Mouse (Mus musculus): ENCODE measurements at regions not wholly inside any gene's neighbourhood (a gene's known extent, or its start where the extent isn't known, plus 50 kb on each side); places are given as distances from the start of the nearest gene placed in this dataset.
A peak's percentile ranks its signal among the peaks of the same experiment; 100 is the strongest.

DNA sequence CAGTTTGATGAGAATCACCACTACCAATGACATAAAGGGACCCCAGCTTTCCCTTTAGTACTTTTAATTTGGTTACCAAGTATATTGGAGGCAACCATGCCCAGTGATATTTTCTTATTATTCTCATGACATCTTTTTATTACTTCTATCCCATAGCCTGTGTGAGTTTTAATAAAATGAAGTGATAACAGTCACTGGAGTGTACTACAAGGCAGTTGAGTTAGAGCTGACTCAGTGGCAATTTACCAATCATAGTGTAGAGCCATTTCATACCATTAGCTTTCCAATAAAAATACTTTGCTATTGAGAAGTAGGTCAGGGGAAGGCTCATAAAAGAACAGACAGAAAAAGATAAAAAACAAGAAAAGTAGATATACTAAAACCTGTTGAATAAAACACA is 353.2 kb upstream of the Galntl6 start:
- DNase-seq (ENCODE audit: inconsistent age in 2 of 2, low spot score in 1 of 2) = no peak

DNA sequence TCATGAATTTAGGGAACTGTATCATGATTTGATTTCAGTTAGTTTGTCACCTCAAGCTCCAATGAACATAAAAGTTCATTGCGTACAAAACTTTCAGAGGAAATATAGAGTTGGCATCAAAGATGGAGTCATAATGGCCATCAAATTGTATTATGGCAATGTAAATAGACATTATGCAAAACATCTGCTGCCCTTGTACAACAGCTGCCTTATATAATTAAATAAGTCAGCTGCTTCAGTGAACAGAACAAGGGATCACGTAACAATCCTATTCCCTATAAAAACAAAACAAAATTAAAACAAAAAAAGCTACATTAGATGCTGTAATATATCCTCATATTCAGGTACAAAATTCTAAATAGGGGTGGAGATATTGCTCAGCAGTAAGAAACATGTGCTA is 320.4 kb upstream of the Galntl6 start:
- DNase-seq (ENCODE audit: inconsistent age in 2 of 2, low spot score in 1 of 2) = no peak

DNA sequence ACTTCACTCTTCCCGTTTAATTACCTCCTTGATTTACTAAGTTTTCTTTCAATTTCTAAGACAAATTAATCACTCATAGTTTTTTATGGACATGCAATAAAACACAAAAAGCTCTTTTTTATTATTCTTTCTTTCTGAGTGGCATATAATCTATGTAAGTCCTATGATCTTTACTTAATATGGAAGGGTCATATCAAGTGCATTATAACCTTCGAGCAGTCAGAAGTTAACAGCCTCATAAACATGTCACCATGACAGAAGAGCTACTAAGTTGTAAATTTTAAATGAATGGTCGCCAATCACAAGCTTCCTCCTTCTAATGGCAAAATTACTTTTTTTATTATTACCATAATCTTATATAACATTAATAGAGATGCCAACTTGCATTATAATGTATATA is 312.2 kb upstream of the Galntl6 start:
- no peak for DNase-seq (ENCODE audit: inconsistent age in 2 of 2, low spot score in 1 of 2)

DNA sequence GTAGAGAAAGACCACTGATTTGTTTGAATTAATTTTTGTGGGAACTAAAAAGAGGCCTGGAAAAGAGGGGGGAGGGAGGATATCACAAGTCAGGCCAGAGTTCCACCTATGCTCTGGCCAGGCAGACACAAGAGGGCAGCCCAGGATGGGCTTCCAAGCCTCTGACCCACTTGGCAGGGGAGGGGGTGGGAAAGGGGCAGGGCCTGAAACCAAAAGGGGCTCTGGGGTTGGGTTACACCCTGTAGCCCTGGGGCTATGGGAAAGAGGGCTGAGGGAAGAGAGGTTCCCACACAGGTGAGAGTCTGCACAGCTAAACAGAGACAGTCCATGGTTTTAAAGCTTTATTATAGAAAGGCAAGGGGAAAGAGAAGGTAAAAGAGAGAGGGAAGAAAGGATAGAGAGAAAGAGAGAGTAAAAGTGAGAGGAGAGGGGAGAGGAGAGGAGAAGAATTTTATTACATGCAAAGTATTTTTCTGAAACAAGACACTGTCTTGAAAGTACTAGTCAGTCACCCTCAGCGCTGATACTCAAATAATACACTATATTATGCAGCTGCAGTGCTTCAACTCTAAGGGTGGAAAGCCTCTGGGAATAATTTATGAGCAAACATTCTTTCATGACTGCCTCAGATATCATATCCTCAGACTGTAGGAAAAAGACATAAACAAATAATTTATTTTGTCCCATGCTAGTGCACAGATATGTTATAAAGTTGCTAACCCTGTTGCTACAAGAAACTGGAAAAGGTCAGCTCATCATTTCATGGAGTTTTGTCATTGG is 262.3 kb upstream of the Galntl6 start:
- DNase-seq (ENCODE audit: inconsistent age in 2 of 2, low spot score in 1 of 2) = peak in 1 of 2 experiments; percentile 1

DNA sequence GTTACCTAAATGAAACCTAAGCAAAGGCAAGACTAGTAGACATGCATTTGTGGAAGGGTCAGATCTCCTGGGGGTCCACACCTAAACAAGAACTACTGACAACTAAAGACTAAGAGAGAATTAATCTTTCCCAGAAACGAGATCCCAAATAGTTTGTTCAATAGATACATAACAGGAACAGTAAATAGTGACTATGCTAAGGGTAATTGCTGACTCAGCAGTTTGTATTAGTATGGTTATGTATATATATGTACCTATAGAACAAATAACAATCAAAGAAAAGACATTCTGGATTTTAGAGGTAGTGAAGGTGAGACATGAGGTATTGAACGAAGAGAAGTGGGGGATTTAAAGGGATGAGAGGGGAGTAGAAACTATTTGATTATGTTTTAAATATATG is 218.3 kb upstream of the Galntl6 start:
- no peak for DNase-seq (ENCODE audit: inconsistent age in 2 of 2, low spot score in 1 of 2)

DNA sequence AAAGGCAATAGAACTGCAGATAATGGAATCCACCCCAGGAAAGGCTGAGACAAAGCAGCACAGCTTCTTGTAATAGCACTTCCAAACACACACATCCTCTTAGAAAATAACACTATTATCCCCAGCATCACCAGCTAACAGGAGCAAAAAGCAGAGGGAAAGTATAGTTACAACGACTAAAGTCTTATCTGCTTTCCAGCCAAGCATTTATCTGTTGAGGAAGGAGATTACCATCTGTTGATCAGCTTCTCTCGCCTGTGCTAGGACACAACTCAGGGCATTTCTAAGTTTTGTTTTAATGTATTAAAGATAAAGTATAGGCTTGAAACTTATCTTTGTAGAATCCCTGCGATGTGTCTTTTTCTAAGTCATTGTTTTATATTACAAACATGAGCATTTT is 200.8 kb upstream of the Galntl6 start:
- no peak for DNase-seq (ENCODE audit: inconsistent age in 2 of 2, low spot score in 1 of 2)

DNA sequence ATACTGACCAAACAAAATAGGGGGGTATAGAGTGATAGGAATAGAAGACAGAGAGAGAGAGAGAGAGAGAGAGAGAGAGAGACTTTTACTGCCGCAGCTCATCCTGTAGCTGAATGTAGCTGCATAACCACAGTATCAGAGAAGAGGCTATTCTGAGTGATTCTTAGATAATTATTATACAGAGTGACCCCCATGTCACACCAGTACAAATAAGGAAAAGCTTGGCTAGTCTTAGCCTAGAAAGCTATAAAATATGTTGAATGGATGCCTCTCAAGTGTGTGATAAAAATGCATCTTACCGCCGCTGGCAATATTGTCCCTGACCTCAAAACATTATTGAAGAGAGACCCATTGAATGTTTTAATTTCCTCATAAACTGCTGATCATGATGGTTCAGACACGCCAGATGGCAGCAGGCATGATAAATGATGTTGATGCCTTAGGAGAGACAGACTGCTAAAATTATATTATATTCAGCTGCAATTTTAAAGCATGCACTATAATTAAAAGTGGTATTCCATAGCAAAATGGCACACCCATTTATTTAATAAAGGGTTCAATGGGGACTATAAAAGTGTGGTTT is 178.9 kb upstream of the Galntl6 start:
- no peak for DNase-seq (ENCODE audit: inconsistent age in 2 of 2, low spot score in 1 of 2)

Data from adrenal gland, adult (tissue).